Mouse (Mus musculus): ENCODE results near the gene Gse1.

The Gse1 gene

DNA sequence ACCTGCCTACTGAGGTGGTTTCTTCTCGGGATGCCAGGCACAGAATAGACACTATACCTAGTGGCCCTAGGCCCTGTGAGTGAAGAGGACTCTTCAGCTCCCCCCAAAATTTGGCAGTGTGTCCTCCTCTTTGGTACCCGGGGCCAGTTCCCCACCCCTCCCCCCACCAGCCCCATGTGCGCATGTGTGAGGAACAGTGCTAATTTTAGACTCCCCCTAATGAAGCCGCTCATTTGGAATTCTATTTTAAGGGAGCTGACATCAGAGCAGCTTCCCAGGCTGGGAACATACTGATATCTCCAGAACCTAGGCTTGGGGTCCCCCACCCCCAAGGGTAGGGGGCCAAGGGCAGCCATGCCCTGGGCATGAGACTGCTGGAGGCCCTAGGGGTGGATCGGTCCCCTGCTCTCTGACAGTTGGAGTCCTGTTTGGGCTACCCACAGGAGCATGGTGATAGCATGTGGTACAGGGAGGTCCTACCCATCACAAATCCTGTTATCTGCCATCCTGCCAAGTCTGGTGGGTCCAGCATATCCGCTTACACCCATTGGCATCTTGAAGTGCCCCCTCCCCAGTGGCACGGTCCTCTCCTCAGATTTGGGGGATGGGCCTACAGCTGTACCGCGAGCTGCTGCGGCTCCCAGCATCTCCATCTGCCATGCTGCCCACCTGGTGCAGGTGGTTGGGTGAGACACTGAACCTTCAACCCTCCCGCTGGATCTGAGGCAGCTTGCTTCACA lies 322.9 kb downstream of the Gse1 start:
- peak; percentile 72 for DNase-seq (ENCODE audit: low read depth, low spot score)

DNA sequence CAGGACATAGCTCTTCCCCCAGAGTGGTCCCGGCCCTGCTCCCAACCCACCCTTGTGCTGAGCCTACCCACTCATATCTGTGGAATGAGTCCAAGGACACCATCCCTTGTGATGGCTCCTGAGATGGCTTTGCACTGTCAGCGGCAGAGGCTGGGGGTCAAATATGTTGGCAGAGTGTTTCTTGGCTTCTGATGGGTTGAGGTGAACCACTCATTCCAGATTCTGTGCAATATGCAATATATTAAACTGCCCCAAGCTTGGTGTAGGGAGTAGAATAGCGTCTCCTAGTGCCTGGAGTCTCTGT lies 323.4 kb downstream of the Gse1 start:
- DNase-seq (ENCODE audit: low read depth, low spot score): no peak

DNA sequence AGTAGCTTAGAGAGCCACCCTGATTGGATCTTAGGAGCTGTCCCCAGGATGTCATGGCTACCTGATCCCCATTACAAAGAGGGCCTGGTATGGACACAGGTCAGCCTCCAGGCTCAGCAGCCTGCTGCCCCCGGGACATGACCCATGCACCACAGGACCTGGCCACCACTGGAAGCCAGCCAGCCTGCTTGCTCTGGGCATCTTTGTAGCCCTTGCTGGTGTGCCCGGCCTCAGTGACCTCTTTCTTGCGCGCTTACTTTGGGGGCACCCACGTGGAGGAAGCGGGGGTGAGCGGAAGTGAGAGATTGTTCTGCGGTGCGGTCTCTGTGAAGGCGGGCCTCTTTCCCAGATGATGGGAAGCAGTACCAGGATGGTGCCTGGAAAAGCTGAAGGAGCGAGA lies 324.3 kb downstream of the Gse1 start:
- DNase-seq (ENCODE audit: low read depth, low spot score): no peak

DNA sequence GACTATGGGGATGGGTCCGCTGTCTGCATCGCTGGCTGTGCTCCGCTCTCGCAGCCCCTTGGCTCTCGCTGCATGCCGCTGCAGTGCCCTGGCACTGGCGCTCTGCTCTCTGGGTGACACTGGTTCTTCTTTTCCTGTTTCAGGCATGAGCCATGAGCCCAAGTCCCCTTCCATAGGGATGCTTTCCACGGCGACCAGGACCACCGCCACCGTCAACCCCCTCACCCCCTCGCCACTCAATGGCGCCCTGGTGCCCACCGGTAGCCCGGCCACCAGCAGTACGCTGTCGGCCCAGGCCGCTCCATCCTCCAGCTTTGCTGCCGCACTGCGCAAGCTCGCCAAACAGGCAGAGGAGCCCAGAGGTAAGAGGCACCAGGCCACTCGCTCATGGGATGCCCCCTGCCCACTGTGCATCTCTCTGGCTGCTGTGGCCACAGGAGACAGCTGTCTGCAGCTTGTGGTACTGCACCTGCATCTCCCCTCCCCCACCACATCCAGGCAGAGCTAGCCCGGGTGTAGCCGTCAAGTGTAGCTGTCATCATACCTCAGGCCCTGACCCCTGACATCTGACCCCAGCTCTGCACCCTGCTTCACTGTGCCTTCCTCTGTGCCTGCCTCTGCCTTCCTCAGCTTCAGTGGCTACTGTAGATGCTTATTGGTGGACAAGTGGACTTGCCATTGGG lies 325.3 kb downstream of the Gse1 start:
- no peak for DNase-seq (ENCODE audit: low read depth, low spot score)

DNA sequence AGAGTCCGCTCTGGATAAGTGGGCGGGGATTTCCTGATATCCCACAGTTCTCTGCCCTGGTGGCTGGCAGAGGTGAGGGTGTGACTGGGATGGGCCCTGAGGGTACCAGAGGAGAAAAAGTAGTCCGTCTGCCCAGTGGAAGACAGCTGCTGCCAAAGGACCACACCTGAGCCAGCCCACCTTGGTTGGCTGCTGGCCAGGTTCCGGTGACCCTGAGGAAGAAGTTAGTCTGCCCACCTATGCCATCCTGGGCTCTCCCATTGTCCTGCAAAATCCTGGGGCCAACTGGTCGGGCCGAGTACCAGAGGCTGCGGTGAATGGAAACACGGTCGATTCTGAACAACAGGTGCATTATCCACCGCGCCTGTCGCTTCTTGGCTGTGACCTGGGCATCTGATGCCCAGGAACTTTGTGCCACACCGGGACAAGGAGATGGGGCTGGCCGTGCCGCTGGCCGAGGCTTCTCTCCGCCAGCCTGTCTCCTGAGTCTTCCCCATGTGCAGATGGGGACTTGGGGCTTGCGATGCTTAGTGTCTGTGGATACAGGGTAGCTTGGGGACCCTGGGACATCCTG lies 326.3 kb downstream of the Gse1 start:
- peak; percentile 59 for DNase-seq (ENCODE audit: low read depth, low spot score)

DNA sequence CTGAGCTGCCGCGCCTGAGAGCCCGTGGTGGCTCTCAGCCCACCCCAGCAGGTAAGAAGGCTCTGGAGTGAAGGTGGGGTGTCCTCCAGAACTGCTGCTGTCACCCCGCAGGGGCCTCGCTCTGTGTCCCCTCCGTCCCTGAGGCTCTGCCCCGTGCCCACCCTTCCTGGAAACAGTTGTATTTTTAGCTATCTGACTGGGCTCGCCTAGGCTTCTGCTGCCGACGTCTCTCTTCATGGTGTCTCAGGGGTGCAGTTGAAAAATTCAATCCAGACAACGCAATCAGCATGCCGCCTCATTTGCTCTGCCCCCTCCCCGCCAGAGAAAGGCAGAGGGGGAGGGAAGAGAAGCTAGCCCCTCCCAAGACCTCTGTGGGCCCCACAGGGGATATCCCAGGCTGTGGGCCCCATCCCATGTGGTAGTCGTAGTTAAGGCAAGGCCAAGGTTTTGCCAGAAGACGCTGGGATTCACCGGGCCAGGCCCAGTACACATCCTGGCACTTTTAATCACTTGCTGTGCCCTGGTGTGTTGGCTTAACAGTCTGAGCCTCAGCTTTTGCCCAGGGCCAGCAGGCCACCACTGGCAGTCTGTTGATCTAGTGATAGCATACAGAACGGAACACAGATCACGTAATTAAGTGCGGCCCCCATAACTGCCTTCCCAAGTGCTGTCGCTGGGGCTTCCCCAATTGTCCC lies 328.1 kb downstream of the Gse1 start:
- DNase-seq (ENCODE audit: low read depth, low spot score): no peak

DNA sequence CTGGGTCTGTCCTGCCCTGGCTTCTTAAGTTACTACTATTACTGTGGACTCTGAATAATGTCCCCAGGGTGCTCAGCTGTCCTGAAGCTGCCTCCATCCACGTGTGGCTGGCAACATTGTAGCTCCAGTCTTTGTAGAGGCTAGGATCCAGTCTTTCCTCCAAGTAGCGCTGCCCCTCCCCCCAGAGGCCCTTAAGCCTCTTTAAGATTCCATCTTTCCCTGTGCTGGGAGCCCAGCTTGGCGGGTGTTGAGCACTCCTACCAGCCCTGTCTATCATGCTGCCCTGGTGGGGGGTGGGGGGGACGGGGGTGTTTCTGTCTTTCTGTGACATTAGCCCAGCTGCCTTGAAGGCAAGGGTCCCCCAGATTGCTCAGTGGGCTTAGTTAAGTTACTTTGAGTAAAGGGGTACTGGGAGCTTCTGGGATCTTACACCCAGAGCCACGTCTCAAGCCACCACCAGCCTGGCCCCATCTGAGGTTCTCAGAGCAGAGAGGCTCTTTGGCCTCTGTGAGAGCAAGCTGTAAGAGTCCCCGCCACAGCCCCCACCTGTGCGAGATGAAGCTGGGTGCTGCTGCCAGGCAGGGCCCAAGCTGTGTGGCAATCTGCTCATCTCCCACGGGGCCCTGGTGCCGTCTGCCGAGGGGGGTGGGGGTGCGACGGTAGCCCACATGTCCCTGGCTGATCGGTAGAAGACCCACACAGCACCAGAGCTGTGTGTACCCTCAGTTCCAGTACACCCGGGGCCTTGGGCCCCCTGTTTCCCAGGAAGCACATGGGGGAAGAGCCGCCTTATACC lies 329.1 kb downstream of the Gse1 start:
- no peak for DNase-seq (ENCODE audit: low read depth, low spot score)

DNA sequence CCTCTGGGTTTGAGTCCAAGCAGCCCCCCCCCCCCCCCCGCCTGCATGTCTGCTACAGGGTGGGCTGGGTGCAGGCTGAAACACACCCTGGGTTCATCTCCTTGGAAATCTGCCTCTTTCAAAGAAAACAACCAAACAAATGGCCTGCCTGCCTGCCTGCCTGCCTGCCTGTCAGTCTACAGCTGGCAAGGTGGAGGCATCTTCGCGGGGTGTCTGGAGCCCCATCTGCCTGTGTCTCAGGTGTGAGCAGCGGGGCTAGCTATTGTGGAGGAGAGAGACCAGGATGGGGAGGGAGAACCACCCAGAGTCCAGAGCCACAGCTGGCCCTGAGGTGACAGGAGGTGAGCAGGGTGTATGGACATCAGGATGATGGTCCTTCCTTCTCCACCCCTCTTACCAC lies 329.9 kb downstream of the Gse1 start:
- DNase-seq (ENCODE audit: low read depth, low spot score): no peak

DNA sequence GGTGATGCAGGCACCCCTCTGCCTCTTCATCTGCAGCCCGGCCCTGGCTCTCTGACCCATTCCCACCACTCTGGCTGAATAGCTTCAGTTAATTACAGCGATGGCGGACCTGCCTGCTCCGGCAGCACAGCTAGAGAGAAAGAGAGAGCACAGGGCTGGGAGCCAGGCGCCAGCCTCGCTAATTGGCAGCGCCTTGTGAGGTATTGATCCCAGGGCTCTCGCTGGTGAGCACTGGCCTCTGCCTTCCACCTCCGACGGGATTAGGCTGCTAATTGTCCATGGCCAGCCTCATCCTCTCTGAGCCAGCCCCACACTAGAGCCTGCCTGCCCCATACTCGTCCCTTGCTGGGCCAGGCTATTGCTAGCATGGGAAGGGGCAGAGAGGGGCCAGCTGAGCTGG lies 331.4 kb downstream of the Gse1 start:
- DNase-seq (ENCODE audit: low read depth, low spot score): no peak

DNA sequence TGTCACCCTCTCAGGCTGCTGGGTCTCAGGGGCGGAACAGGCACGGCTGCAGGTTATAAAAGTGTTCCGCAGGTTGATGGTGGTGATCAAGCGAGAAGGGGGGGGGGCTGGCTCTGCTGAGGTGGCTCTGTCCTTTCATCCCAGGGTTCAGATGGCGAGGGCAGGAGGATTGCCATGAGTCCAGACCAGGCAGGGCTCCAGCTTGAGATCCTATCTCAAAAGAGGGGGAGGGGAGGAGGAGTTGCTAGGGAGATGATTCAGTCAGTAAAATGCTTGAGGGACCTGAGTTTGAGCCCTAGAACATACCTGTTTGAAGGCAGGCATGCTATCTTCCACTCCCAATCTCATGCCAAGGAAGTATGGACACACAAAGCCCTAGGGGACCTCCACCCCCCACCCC lies 332.3 kb downstream of the Gse1 start:
- peak; percentile 55 for DNase-seq (ENCODE audit: low read depth, low spot score)

DNA sequence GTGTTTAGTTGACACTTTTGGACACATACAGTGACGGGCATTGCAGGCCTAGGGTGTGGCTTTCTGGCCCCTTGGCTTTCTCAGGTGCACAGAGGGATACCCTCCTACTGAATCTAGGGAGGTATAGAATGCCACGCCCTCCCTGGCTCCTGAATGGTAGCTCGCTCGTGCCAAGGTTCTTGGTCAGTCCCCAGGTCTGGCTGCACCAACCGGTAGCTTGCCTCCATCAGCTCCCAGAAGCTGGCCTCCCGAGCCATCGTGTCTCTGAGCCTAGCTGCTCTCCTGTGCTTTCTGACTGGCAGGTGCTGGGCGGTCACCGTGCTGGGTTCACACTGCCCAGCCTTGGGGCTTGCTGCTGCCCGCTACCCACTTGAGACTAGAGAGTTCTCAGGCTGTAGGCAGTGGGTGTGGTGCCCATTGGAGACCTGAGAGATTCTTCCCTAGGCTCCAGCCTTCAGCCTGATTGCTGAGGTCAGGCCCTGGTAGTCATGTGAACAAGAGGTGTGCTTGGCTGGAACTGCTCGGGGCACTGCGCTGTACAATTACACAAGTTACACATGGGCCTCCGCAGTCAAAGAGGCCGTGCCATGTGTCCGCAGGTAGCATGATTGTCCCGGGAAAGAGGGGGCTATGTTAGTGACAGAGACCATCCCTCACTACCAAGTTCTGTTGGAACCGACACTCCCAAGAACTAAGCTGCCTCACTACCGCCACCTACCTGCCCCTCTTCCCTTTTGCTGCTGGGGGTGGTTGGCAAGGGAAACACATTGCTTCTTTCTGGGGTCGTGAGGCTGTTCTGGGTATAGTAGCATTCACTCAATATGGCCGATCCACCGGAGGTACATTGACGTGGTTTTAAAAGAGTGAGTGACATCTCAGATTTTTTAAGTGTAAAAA lies 333.5 kb downstream of the Gse1 start:
- DNase-seq (ENCODE audit: low read depth, low spot score): no peak

DNA sequence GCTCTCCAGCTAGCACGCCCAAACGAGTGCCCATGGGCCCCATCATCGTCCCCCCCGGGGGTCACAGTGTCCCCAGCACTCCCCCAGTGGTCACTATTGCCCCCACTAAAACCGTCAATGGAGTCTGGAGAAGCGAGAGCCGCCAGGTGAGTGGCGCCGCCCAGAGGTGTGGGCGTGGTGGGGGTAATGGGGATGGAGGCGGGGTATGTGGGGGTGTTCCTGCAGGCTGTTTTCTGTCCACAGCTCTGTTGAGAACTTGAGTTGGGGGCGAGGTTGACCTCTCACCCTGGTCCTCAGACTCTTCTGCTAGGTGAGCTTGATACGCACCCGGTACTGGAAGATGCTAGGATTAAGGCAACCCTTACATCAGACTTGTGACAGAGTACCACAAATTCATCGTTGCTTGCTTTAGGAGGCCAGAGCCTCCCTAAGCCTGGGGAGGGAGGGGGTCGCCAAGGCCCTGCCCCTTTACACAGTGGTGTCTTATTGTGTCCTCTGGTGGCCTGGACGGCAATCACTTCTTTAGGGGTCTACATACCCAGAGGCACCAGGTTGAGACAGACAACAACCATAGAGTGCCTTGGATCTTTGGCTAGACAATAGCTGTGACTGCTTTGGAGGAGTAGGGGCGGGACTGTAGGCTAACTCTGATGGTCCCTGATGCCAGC lies 334.6 kb downstream of the Gse1 start:
- DNase-seq (ENCODE audit: low read depth, low spot score): no peak

DNA sequence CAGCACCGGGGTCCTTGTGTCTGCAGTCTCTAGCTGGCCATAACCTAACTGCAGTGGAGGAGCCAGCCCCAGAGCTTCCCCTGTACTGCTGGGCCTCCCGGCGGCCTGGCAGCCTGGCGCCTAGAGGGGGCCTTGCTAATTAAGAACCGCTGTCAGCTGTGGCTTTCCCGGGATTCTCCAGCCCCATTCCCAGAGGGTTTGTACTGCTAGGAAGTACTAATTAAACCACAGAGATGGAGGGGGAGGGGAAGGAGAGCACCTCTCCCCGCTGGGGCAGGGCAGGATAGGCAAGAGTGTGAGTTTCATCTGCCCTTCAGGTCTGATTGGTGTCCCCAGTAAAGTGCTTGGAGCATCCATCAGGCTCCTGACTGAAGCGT lies 335.1 kb downstream of the Gse1 start:
- no peak for DNase-seq (ENCODE audit: low read depth, low spot score)

DNA sequence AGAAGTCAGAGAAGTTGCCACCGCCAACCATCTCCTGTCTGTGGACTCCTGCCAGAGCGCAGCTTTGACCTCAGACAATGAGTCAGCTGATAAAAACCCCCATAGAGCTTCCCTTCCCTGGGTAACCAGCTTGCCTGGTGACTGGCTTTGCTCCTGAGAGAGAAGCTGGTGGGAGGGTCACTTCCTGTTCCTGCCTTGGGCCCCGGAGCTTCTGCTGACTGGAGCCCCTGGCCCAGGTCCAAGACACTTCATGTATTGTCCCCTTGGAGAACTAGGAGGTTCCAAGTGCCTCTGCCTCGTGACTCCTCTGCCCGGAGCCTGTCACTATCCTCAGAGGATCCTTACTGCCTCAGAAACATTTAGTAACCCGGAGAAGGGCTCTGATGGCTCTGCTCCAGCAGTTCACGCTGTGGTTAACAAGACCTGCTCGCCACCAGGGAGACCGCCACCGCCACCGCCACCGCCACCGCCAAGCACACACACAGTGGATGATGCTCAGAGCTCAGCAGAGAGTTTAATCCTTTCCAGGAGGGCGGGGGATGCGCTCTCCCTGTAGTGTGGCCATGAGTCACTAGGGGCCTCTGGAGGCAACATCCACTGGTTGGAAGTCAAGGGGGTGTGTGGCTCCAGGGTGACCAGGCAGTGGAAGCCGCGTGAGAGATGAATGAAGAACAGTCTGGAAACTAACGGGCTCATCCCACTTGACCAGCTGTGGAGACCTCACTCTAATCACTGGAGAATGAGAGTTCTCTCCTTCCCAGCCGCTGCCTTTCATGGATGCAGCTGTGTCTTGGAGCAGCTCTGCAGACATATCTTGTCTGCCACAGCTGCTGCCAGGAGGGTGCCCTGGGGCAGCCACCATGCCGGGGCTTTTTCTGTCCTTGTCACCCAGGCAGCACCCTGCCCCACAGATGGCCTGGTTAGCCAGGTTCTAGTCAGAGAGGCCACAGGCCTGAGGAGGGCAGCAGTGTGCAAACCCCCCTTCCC lies 335.9 kb downstream of the Gse1 start:
- DNase-seq (ENCODE audit: low read depth, low spot score): peak; percentile 87

DNA sequence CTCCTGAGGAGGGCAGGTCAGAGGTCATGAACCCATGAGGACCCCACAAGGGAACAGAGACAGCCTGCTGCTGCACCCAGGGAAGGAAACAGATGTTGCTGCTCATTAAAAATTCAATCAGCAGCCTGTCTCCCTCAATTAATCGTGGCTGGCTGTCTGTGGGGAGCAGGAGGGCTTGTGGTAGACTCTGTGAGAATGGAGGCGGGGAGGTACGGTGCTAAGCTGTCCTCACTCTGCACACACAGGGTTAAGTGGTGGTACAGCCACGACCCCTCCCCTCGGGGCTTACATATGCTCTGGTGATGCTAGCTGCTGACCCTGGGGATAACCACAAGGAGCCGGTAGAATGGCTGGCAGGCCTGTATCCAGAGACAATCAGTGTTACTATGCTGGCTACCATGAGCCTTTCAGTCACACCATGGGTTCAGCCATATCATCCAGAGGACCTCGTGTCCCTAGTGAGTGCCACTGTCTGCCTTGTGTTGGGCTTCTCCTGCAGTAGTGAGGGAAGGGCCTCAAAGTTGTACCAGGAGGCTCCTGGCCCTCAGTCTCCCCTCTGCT lies 337.0 kb downstream of the Gse1 start:
- DNase-seq (ENCODE audit: low read depth, low spot score): no peak

DNA sequence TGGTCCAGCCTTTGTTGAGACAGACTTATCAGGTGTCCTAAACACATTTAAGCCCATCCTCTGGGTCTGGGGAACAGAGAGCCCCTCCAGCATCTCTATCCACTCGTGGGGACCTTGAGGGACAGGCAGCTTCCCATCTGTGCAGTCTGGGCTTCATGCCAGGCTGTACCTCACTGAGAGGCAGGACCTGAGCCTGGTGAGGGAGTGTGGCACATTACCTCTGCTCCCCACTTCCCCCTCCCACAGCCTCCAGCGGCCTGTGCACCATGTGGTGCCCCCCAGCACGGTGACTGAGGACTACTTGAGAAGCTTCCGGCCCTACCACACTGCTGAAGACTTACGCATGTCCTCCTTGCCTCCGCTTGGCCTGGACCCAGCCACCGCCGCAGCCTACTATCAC lies 338.4 kb downstream of the Gse1 start:
- no peak for DNase-seq (ENCODE audit: low read depth, low spot score)

DNA sequence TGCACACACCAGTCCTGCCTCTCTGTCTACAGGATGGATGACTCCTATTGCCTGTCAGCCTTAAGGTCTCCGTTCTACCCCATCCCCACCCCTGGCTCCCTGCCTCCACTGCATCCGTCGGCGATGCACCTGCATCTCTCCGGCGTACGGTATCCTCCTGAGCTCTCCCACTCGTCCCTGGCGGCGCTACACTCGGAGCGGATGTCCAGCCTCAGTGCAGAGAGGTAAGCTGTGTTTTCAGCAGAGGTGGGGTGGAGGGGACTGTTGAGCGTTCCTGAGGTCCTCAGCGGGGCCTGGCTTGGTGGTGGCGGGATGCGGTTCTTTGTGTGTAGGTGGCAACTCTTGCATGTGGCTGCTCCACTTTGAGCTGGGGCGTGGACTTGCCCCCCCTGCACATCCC lies 339.5 kb downstream of the Gse1 start:
- DNase-seq (ENCODE audit: low read depth, low spot score): no peak

DNA sequence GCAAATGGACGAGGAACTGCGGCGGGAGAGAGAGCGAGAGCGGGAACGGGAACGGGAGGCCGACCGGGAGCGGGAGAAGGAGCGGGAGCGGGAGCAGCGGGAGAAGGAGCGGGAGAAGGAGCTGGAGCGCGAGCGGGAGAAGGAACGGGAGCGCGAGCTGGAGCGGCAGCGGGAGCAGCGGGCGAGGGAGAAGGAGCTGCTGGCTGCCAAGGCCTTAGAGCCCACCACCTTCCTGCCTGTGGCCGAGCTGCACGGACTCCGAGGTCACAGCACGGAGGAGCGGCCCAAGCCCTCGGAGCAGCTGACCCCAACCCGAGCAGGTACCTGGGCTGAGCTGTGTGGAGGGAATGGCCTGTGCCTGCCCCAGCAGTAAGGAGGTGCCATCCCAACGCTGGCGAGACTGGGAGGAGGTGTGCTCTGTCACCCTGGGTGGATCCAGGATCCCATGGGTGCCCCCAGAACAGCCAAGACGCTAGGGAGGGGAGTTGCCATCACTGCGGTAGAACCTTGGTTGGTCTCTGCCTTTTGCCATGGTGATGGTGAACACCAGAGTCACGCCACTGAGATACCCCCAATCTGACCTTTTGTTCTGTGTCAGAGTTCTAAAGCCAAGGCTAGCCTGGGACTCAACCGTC lies 340.0 kb downstream of the Gse1 start:
- no peak for DNase-seq (ENCODE audit: low read depth, low spot score)
